Mouse (Mus musculus): ENCODE measurements at regions not wholly inside any gene's neighbourhood (a gene's known extent, or its start where the extent isn't known, plus 50 kb on each side); places are given as distances from the start of the nearest gene placed in this dataset.

DNA sequence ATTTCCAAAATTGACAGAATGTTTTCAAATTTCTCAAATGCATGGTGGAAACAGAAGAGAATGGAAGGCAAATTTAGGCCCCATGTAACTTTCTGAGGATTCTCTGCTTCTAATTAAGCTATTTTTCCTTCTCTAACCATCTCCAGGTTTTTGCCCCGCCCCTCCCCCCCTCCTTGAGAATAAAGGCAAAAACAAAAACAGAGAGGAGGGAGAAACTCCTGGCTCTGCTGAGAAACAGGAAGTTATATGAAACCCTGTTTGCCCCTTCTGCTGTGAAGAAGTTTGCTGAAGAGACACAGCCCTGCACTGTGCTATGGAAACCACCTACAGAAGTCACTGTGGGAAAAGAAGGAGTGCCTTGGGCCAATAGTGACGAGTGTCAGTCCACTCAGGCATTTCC is 332.9 kb upstream of the Nr2f2 start:
- no peak for TF ChIP-seq CTCF (conservative IDR thresholded peaks at IDR 0.05; ENCODE audit: low read length)
- no peak for TF ChIP-seq NANOG (IDR thresholded peaks at IDR 0.05; ENCODE audit: borderline replicate concordance, low read length)
- no peak for TF ChIP-seq POU5F1 (IDR thresholded peaks at IDR 0.05; ENCODE audit: borderline replicate concordance, low read length)

All from E14TG2a.4 (cell line).